Mouse (Mus musculus): ENCODE results near the gene Pnn. TPM values are rescaled to one million over a fixed set of nuclear protein-coding genes. Genes with fewer than 3 reads are reported as not detected.
A peak's percentile ranks its signal among the peaks of the same experiment; 100 is the strongest.

Pnn gene
- total and polyA plus RNA-seq, 3 experiments, result 38.4 to 216 (median 132) TPM

DNA sequence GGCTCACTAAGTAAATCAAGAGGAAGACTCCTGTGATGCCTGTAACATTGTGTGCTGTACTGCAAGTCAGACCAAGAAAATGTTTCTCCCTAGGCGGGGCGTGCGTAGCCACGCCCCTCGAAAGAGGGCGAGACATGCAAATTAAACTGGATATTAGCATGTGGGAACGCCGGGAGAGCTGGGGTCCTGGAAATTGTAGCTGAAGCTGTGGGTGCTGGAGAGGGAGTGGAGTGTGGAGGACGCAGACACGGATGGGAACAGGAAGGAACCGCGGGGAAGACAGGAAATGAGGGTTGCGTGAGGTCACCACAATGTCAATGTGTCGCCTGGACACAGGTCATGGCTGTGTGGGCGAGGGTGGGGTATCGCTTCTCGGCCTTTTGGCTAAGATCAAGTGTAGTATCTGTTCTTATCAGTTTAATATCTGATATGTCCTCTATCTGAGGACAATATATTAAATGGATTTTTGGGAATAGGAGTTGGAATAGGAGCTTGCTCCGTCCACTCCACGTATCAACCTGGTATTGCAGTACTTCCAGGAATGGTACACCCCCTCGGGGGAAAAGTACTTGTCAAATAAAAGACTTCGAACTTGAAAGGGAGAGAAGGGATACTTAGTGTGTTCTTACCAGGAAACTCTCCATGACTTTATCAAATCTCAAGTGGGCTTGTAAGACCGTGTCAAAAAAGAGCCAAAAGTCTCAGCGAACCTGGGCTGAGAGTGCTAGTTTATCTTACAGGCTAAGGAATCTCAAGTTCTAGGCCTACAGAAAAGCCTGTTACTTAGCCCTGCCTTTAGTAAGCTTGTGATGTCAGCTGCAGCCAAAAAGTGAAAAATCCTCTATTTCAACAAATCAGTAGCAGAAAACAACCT, 26.5 kb upstream of the Pnn start:
- H3K27me3 ChIP-seq (ENCODE audit: control insufficient read depth in 1 of 2, insufficient read depth in 2 of 2, low read length in 2 of 2), result no peaks in the 10 kb centered on the region
- TF ChIP-seq ZMIZ1 (IDR thresholded peaks at IDR 0.05; ENCODE audit: low read depth, low read length) (no peak), ZC3H11A (IDR thresholded peaks at IDR 0.05; ENCODE audit: low read depth, low read length) (no peak), TBP (IDR thresholded peaks at IDR 0.05; ENCODE audit: low read depth, low read length) (peak; percentile 99), POLR2A (IDR thresholded peaks at IDR 0.05; ENCODE audit: control insufficient read depth in 1 of 2, insufficient read depth in 1 of 2, low read depth in 1 of 2, low read length in 2 of 2, poor library complexity in 1 of 2) (peak; percentile 99 to 100), POLR2AphosphoS5 (IDR thresholded peaks at IDR 0.05; ENCODE audit: borderline replicate concordance, low read depth, low read length) (peak; percentile 99; the same call in 1 of the 2 replicates)
- no peak overlapping the region for H3K4me3 ChIP-seq (ENCODE audit: control insufficient read depth in 1 of 2, insufficient read depth in 1 of 2, low read depth in 2 of 2, low read length in 2 of 2)
- DNase-seq (ENCODE audit: low read depth, low spot score), result peak; percentile 99
- H3K9me3 ChIP-seq (replicated peaks; ENCODE audit: insufficient read depth, low read length), result no peaks in the 10 kb centered on the region
- no peaks in the 10 kb centered on the region; a peak in 1 of 4 replicates for H3K4me1 ChIP-seq (ENCODE audit: control insufficient read depth in 1 of 2, insufficient read depth in 2 of 2, low read length in 2 of 2)
- peak overlapping the region; percentile 92 for H3K27ac ChIP-seq (ENCODE audit: control insufficient read depth, low read depth, low read length)
- no peaks in the 10 kb centered on the region for H3K79me2 ChIP-seq (ENCODE audit: control insufficient read depth, insufficient read depth, low read length, poor library complexity)
- H3K36me3 ChIP-seq (ENCODE audit: control insufficient read depth in 1 of 2, insufficient read depth in 2 of 2, low read length in 2 of 2), result peaks cover 0 to 7% of the 10 kb centered on the region in 2 experiments; a peak in 2 of 4 replicates
- H3K9ac ChIP-seq (ENCODE audit: control insufficient read depth, low read depth, low read length, poor library complexity, severe bottlenecking), result peak overlapping the region; percentile 63

DNA sequence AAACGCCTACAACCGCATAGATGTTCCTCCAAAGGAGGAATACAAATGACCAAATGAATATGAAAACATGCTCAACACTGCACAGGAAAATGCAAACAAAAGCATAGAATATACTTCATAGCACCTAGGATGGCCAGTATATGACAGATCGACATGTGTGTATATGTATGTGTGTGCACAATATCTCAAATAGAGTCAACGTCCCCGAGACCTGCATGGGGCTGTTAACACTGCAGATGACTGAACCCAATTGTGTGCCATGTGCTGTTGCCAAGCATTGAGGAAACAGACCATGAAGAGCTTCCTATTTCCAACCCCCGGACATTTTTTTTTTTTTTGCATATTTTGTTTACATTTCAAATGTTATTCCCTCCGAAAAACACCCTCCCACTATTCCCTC, 25.8 kb upstream of the Pnn start:
- no peak overlapping the region for H3K27ac ChIP-seq (ENCODE audit: control insufficient read depth, low read depth, low read length)
- H3K9ac ChIP-seq (ENCODE audit: control insufficient read depth, low read depth, low read length, poor library complexity, severe bottlenecking), result no peak overlapping the region

DNA sequence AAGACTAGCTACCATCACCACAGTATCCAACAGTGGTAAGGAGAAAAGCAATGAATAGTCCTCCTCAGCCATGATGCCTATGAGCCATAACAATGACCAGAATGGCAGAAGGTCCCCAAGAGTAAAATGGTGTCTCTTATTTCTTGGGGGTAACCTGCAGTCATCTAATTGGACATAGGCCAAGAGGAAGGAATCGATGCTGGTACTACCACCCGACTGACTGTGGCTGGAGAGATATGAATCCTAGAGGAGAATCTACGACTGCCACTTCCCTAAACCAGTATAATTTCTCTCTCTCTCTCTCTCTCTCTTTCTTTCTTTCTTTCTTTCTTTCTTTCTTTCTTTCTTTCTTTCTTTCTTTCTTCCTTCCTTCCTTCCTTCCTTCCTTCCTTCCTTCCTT, 14.2 kb upstream of the Pnn start:
- H3K79me2 ChIP-seq (ENCODE audit: control insufficient read depth, insufficient read depth, low read length, poor library complexity), result peaks cover 28% of the 10 kb centered on the region
- peaks cover 16 to 85% of the 10 kb centered on the region in 2 experiments for H3K36me3 ChIP-seq (ENCODE audit: control insufficient read depth in 1 of 2, insufficient read depth in 2 of 2, low read length in 2 of 2)
- H3K4me3 ChIP-seq (ENCODE audit: control insufficient read depth in 1 of 2, insufficient read depth in 1 of 2, low read depth in 2 of 2, low read length in 2 of 2), result no peak overlapping the region
- no peak overlapping the region for H3K9ac ChIP-seq (ENCODE audit: control insufficient read depth, low read depth, low read length, poor library complexity, severe bottlenecking)
- peak; percentile 84 for DNase-seq (ENCODE audit: low read depth, low spot score)
- H3K27ac ChIP-seq (ENCODE audit: control insufficient read depth, low read depth, low read length), result peak overlapping the region; percentile 48
- H3K9me3 ChIP-seq (replicated peaks; ENCODE audit: insufficient read depth, low read length), result no peaks in the 10 kb centered on the region
- no peaks in the 10 kb centered on the region for H3K27me3 ChIP-seq (ENCODE audit: control insufficient read depth in 1 of 2, insufficient read depth in 2 of 2, low read length in 2 of 2)
- H3K4me1 ChIP-seq (ENCODE audit: control insufficient read depth in 1 of 2, insufficient read depth in 2 of 2, low read length in 2 of 2), result peaks cover 53 to 62% of the 10 kb centered on the region in 2 experiments
- TF ChIP-seq GATA1 (IDR thresholded peaks at IDR 0.05; ENCODE audit: low read depth, low read length), result peak; percentile 73
- no peak for TF ChIP-seq E2F4 (IDR thresholded peaks at IDR 0.05; ENCODE audit: borderline replicate concordance, low read depth, low read length)
- no peak for TF ChIP-seq JUND (IDR thresholded peaks at IDR 0.05; ENCODE audit: low read depth, low read length)
- TF ChIP-seq MYC (IDR thresholded peaks at IDR 0.05; ENCODE audit: low read depth, low read length), result no peak
- no peak for TF ChIP-seq MAZ (IDR thresholded peaks at IDR 0.05; ENCODE audit: low read depth, low read length)
- TF ChIP-seq MYB (IDR thresholded peaks at IDR 0.05; ENCODE audit: low read depth, low read length), result no peak
- no peak for TF ChIP-seq MAX (IDR thresholded peaks at IDR 0.05; ENCODE audit: low read length)
- no peak for TF ChIP-seq ZNF384 (IDR thresholded peaks at IDR 0.05; ENCODE audit: low read depth, low read length)
- peak; percentile 77 for TF ChIP-seq ETS1 (IDR thresholded peaks at IDR 0.05; ENCODE audit: low read depth, low read length)
- no peak for TF ChIP-seq POLR2A (IDR thresholded peaks at IDR 0.05; ENCODE audit: control insufficient read depth in 1 of 2, insufficient read depth in 1 of 2, low read depth in 1 of 2, low read length in 2 of 2, poor library complexity in 1 of 2)
- TF ChIP-seq MAFK (IDR thresholded peaks at IDR 0.05; ENCODE audit: borderline replicate concordance, low read depth, low read length), result no peak
- no peak for TF ChIP-seq ZC3H11A (IDR thresholded peaks at IDR 0.05; ENCODE audit: low read depth, low read length)
- TF ChIP-seq KAT2A (conservative IDR thresholded peaks at IDR 0.05; ENCODE audit: low read depth, low read length), result no peak
- TF ChIP-seq ELF1 (IDR thresholded peaks at IDR 0.05; ENCODE audit: low read depth, low read length), result no peak
- peak; percentile 44; the same call in 1 of the 2 replicates for TF ChIP-seq TCF12 (IDR thresholded peaks at IDR 0.05; ENCODE audit: low read depth, low read length)
- no peak for TF ChIP-seq CHD2 (IDR thresholded peaks at IDR 0.05; ENCODE audit: low read length)
- TF ChIP-seq CHD1 (IDR thresholded peaks at IDR 0.05; ENCODE audit: low read depth, low read length), result no peak
- TF ChIP-seq TBP (IDR thresholded peaks at IDR 0.05; ENCODE audit: low read depth, low read length), result no peak
- TF ChIP-seq ZMIZ1 (IDR thresholded peaks at IDR 0.05; ENCODE audit: low read depth, low read length), result no peak
- TF ChIP-seq USF1 (IDR thresholded peaks at IDR 0.05; ENCODE audit: low read depth, low read length), result no peak

More for the DNA sequence above, 25.8 kb upstream of the Pnn start:
- H3K27me3 ChIP-seq (ENCODE audit: control insufficient read depth in 1 of 2, insufficient read depth in 2 of 2, low read length in 2 of 2), result no peaks in the 10 kb centered on the region
- no peaks in the 10 kb centered on the region for H3K79me2 ChIP-seq (ENCODE audit: control insufficient read depth, insufficient read depth, low read length, poor library complexity)
- H3K4me3 ChIP-seq (ENCODE audit: control insufficient read depth in 1 of 2, insufficient read depth in 1 of 2, low read depth in 2 of 2, low read length in 2 of 2), result no peak overlapping the region
- DNase-seq (ENCODE audit: low read depth, low spot score), result no peak
- H3K36me3 ChIP-seq (ENCODE audit: control insufficient read depth in 1 of 2, insufficient read depth in 2 of 2, low read length in 2 of 2), result peaks cover 1 to 7% of the 10 kb centered on the region in 2 experiments; a peak in 3 of 4 replicates
- H3K9me3 ChIP-seq (replicated peaks; ENCODE audit: insufficient read depth, low read length), result no peaks in the 10 kb centered on the region
- TF ChIP-seq TAL1 (IDR thresholded peaks at IDR 0.05; ENCODE audit: low read length) (peak; percentile 11; the same call in 1 of the 2 replicates), MYB (IDR thresholded peaks at IDR 0.05; ENCODE audit: low read depth, low read length) (no peak), POLR2A (IDR thresholded peaks at IDR 0.05; ENCODE audit: control insufficient read depth in 1 of 2, insufficient read depth in 1 of 2, low read depth in 1 of 2, low read length in 2 of 2, poor library complexity in 1 of 2) (peak; percentile 75 to 95), NRF1 (IDR thresholded peaks at IDR 0.05; ENCODE audit: insufficient read depth, low read depth, low read length, poor library complexity, severe bottlenecking) (no peak), TBP (IDR thresholded peaks at IDR 0.05; ENCODE audit: low read depth, low read length) (0 out of 2 replicates have a peak, but pooled peaks have one; percentile 22), POLR2AphosphoS5 (IDR thresholded peaks at IDR 0.05; ENCODE audit: borderline replicate concordance, low read depth, low read length) (peak; percentile 93; the same call in 1 of the 2 replicates)
- no peaks in the 10 kb centered on the region; a peak in 1 of 4 replicates for H3K4me1 ChIP-seq (ENCODE audit: control insufficient read depth in 1 of 2, insufficient read depth in 2 of 2, low read length in 2 of 2)

Data from MEL (cell line).